Mouse (Mus musculus) 3T3-L1 (cell line): ENCODE results near the gene H2-Eb2.

Source experiments
- DNase-seq: peaks from one replicate; pipeline ENCODE4 v3.0.0-alpha.2; 2015; ENCODE audit warnings: low read depth, low spot score

Gene H2-Eb2

GRCm38 (mm10) chr17:34354539-34354938 lies 29.1 kb downstream of the H2-Eb2 start, which contains the start of gene Btnl2:
Gene Btnl2 (plus strand): TSS chr17:34354822.
- DNase-seq: no peak

- no peak for DNase-seq
Measured at GRCm38 (mm10) chr17:34354940-34355339, 29.5 kb downstream of the H2-Eb2 start.

GRCm38 (mm10) chr17:34362954-34363546 lies 37.6 kb downstream of the H2-Eb2 start:
- DNase-seq: no peak

- no peak for DNase-seq
Measured at GRCm38 (mm10) chr17:34363676-34364310, 38.3 kb downstream of the H2-Eb2 start.

- DNase-seq: no peak
Measured at GRCm38 (mm10) chr17:34365031-34365430, 39.6 kb downstream of the H2-Eb2 start.

GRCm38 (mm10) chr17:34370563-34370962 lies 45.1 kb downstream of the H2-Eb2 start:
- DNase-seq: no peak

- no peak for DNase-seq
Measured at GRCm38 (mm10) chr17:34373055-34373709, 47.7 kb downstream of the H2-Eb2 start.

GRCm38 (mm10) chr17:34376847-34377246 lies 51.4 kb downstream of the H2-Eb2 start, which contains the start of gene Btnl1:
Gene Btnl1 (plus strand): TSS chr17:34377132.
- DNase-seq: no peak

- DNase-seq: no peak
Measured at GRCm38 (mm10) chr17:34377450-34378209, 52.2 kb downstream of the H2-Eb2 start.

- DNase-seq: no peak
Measured at GRCm38 (mm10) chr17:34378716-34379115, 53.3 kb downstream of the H2-Eb2 start.

GRCm38 (mm10) chr17:34379451-34379850 lies 54.0 kb downstream of the H2-Eb2 start:
- no peak for DNase-seq

- no peak for DNase-seq
Measured at GRCm38 (mm10) chr17:34381876-34382275, 56.4 kb downstream of the H2-Eb2 start.

- DNase-seq: peak; percentile 7
Measured at GRCm38 (mm10) chr17:34383212-34383611, 57.7 kb downstream of the H2-Eb2 start.

GRCm38 (mm10) chr17:34384699-34385098 lies 59.2 kb downstream of the H2-Eb2 start:
- DNase-seq: no peak

GRCm38 (mm10) chr17:34386656-34387055 lies 61.2 kb downstream of the H2-Eb2 start:
- no peak for DNase-seq

GRCm38 (mm10) chr17:34388513-34388912 lies 63.0 kb downstream of the H2-Eb2 start:
- DNase-seq: peak; percentile 34
